9 mouse cellular contexts compared by ENCODE assay signal in genomic region chr5:24724805-24725204, GRCm38 (mm10). TPM values are rescaled to one million over a fixed set of nuclear protein-coding genes. Genes with fewer than 3 reads are reported as not detected.
DNase-seq lines count a peak whose midpoint lies in the region; ATAC-seq and TF ChIP-seq lines count a peak whose summit lies in the region.
"Had no signal": no experiment of that assay in that cellular context is flagged by ENCODE, and none has a peak within 500 bp of the region (broad histone marks: within the 10 kb centered on the region; RNA-seq: fewer than 3 reads in every experiment).

No protein-coding gene starts in this region.

- no peak for TF ChIP-seq POLR2A in lung, adult 2 months (IDR thresholded peaks at IDR 0.05; ENCODE audit: borderline replicate concordance, extremely low read depth, low read depth, low read length)

- WGBS in heart, embryonic 10.5 days, result 45% methylated on average over 5 of the region's 5 CpGs
- WGBS in lung, adult 2 months, result 50% methylated on average over 5 of the region's 5 CpGs
- 50% methylated on average over 5 of the region's 5 CpGs for WGBS in limb, embryonic 12.5 days
- WGBS in stomach, postnatal 0 days, result 41% methylated on average over 5 of the region's 5 CpGs

- no peak for ATAC-seq in limb, embryonic 12.5 days (ENCODE audit: insufficient number of reproducible peaks, insufficient read depth, low FRiP score, low TSS enrichment, low read depth)
- ATAC-seq in stomach, postnatal 0 days (ENCODE audit: low FRiP score, low TSS enrichment), result peak; percentile 58; the same call in 1 of the 2 replicates
- ATAC-seq in cerebellum, adult (ENCODE audit: insufficient number of reproducible peaks, low FRiP score, low TSS enrichment), result no peak
- ATAC-seq in activated CD4-positive, CD25-positive, alpha-beta regulatory T cell, adult 4 months, result no peak

- peaks cover 15% of the 10 kb centered on the region; the same call in 1 of the 2 replicates for H3K36me3 ChIP-seq in heart, embryonic 10.5 days
- H3K36me3 ChIP-seq in limb, embryonic 12.5 days, result peaks cover 48% of the 10 kb centered on the region
- no peaks in the 10 kb centered on the region for H3K36me3 ChIP-seq in stomach, postnatal 0 days (ENCODE audit: control insufficient read depth, insufficient read depth, low read length)

- H3K27me3 ChIP-seq in heart, embryonic 10.5 days (ENCODE audit: insufficient read depth, poor library complexity, severe bottlenecking), result peaks cover 6% of the 10 kb centered on the region; the same call in 1 of the 2 replicates
- H3K27me3 ChIP-seq in limb, embryonic 12.5 days, result no peaks in the 10 kb centered on the region
- H3K27me3 ChIP-seq in stomach, postnatal 0 days (ENCODE audit: control insufficient read depth, insufficient read depth, low read length), result no peaks in the 10 kb centered on the region

- intact Hi-C loops in heart, postnatal 10 days (cut with DNase I), result no loop called here

- H3K4me2 ChIP-seq in limb, embryonic 12.5 days, result no peak overlapping the region
- H3K4me2 ChIP-seq in stomach, postnatal 0 days (replicated peaks; ENCODE audit: low read depth), result no peak overlapping the region

- peaks cover 34% of the 10 kb centered on the region for H3K4me1 ChIP-seq in heart, embryonic 10.5 days
- H3K4me1 ChIP-seq in lung, adult 2 months (ENCODE audit: control insufficient read depth, insufficient read depth, low read length), result 0 out of 2 replicates have a peak, but pooled peaks cover 3% of the 10 kb centered on the region
- peaks cover 39% of the 10 kb centered on the region for H3K4me1 ChIP-seq in limb, embryonic 12.5 days (replicated peaks)
- peaks cover 8% of the 10 kb centered on the region for H3K4me1 ChIP-seq in stomach, postnatal 0 days (replicated peaks; ENCODE audit: control insufficient read depth, insufficient read depth)

- peak overlapping the region; percentile 67 for H3K27ac ChIP-seq in heart, embryonic 10.5 days
- H3K27ac ChIP-seq in limb, embryonic 12.5 days, result peak overlapping the region; percentile 74
- H3K27ac ChIP-seq in stomach, postnatal 0 days (replicated peaks), result peak overlapping the region; percentile 53; the same call in 1 of the 2 replicates

- H3K9me3 ChIP-seq in heart, embryonic 10.5 days, result no peaks in the 10 kb centered on the region
- no peaks in the 10 kb centered on the region for H3K9me3 ChIP-seq in limb, embryonic 12.5 days
- H3K9me3 ChIP-seq in stomach, postnatal 0 days (ENCODE audit: control insufficient read depth, low read length), result no peaks in the 10 kb centered on the region

- TF ChIP-seq EP300 in stomach, postnatal 0 days (optimal IDR thresholded peaks at IDR 0.05), result no peak

- H3K4me3 ChIP-seq in heart, embryonic 10.5 days, result 0 out of 2 replicates have a peak overlapping the region, but pooled peaks have one; percentile 1
- H3K4me3 ChIP-seq in lung, adult 2 months (replicated peaks; ENCODE audit: extremely low read depth, low read depth, low read length), result no peak overlapping the region
- no peak overlapping the region for H3K4me3 ChIP-seq in limb, embryonic 12.5 days (replicated peaks)
- no peak overlapping the region for H3K4me3 ChIP-seq in stomach, postnatal 0 days (ENCODE audit: low read depth, low read length)

- no peak for DNase-seq in heart, embryonic 10.5 days (ENCODE audit: low spot score)
- DNase-seq in heart, postnatal 10 days, result no peak
- DNase-seq in lung, postnatal 10 days, result peak; percentile 66
- no peak for DNase-seq in lung, adult 2 months
- no peak for DNase-seq in stomach, postnatal 0 days (ENCODE audit: low spot score)

- H3K9ac ChIP-seq in limb, embryonic 12.5 days (replicated peaks), result 0 out of 2 replicates have a peak overlapping the region, but pooled peaks have one; percentile 27
- H3K9ac ChIP-seq in stomach, postnatal 0 days (ENCODE audit: low read length), result no peak overlapping the region

- no peak for TF ChIP-seq CTCF in lung, adult 2 months (IDR thresholded peaks at IDR 0.05; ENCODE audit: insufficient read depth, low read length)
- no peak for TF ChIP-seq CTCF in stomach, postnatal 0 days (IDR thresholded peaks at IDR 0.05; ENCODE audit: low read depth)

RNA-seq across cellular contexts. Expression of gene Wdr86, which starts 5.7 kb away (rescaled TPM):
- 14.0 and 29.3 TPM in 2 replicates for polyA plus RNA-seq in heart, embryonic 10.5 days (2016; fragmentation: Nextera tagmentation; extraction: Ambion mirVana)
- 1 to 10 TPM; 1.1 to 2.5 TPM for total RNA-seq in heart, postnatal 10 days (2021)
- polyA plus RNA-seq in lung, adult 2 months (2012; rRNA removed), result 2.6 and 3.4 TPM in 2 replicates
- 40.3 and 44.8 TPM in 2 replicates for polyA plus RNA-seq in limb, embryonic 12.5 days (2016; fragmentation: Nextera tagmentation; extraction: Ambion mirVana)
- polyA plus RNA-seq in stomach, postnatal 0 days (2015; fragmentation: Nextera tagmentation; extraction: Ambion mirVana), result 2.7 and 3.3 TPM in 2 replicates
- under 1 TPM; 0.15 to 0.46 TPM for polyA plus RNA-seq in activated CD4-positive, CD25-positive, alpha-beta regulatory T cell, adult 4 months (2017; shearing (Covaris generic))

RNA-seq across cellular contexts. Expression of gene Crygn, which starts 33.0 kb away (rescaled TPM):
- 2.7 and 4.1 TPM in 2 replicates for polyA plus RNA-seq in heart, embryonic 10.5 days (2016; fragmentation: Nextera tagmentation; extraction: Ambion mirVana)
- not detected for total RNA-seq in heart, postnatal 10 days (2021)
- 0.27 and 0.28 TPM in 2 replicates for polyA plus RNA-seq in lung, adult 2 months (2012; rRNA removed)
- 1.6 TPM in 1 of 2 replicates, not detected in the other for polyA plus RNA-seq in limb, embryonic 12.5 days (2016; fragmentation: Nextera tagmentation; extraction: Ambion mirVana)
- polyA plus RNA-seq in stomach, postnatal 0 days (2015; fragmentation: Nextera tagmentation; extraction: Ambion mirVana), result 2.5 and 3.0 TPM in 2 replicates
- polyA plus RNA-seq in activated CD4-positive, CD25-positive, alpha-beta regulatory T cell, adult 4 months (2017; shearing (Covaris generic)), result 1 to 10 TPM in 1 of 2 experiments, not detected in 1; 6.8 TPM
- total RNA-seq: heart, adult 8-10 months had no signal

RNA-seq across cellular contexts. Expression of gene Nub1, which starts 39.5 kb away (rescaled TPM):
- 27.1 and 27.4 TPM in 2 replicates for polyA plus RNA-seq in heart, embryonic 10.5 days (2016; fragmentation: Nextera tagmentation; extraction: Ambion mirVana)
- 10 to 100 TPM; 29.3 to 31.6 TPM for total RNA-seq in heart, postnatal 10 days (2021)
- 49.0 and 59.9 TPM in 2 replicates for polyA plus RNA-seq in lung, adult 2 months (2012; rRNA removed)
- 28.3 and 29.4 TPM in 2 replicates for polyA plus RNA-seq in limb, embryonic 12.5 days (2016; fragmentation: Nextera tagmentation; extraction: Ambion mirVana)
- polyA plus RNA-seq in stomach, postnatal 0 days (2015; fragmentation: Nextera tagmentation; extraction: Ambion mirVana), result 18.5 and 20.4 TPM in 2 replicates
- 10 to 100 TPM; 63.9 to 65.7 TPM for polyA plus RNA-seq in activated CD4-positive, CD25-positive, alpha-beta regulatory T cell, adult 4 months (2017; shearing (Covaris generic))
